Mouse (Mus musculus) bone marrow macrophage, adult 2 months (primary cell): ENCODE measurements around the gene Tufm.

Experiments used
- CTCF ChIP-seq: IDR thresholded peaks from 2 replicates; pipeline ENCODE4 v1.5.1; 2012; ENCODE audit warnings: low read depth, mild to moderate bottlenecking, low read length, moderate library complexity
- POLR2A ChIP-seq: IDR thresholded peaks from 2 replicates; pipeline ENCODE4 v1.6.1; 2012; ENCODE audit warnings: mild to moderate bottlenecking, low read depth, low read length, borderline replicate concordance

GRCm38 (mm10) chr7:126496475-126496874 is 9.3 kb downstream of the Tufm start:
- no peak for TF ChIP-seq POLR2A
- TF ChIP-seq CTCF: no peak
